Mouse (Mus musculus): ENCODE results near the gene Tmem150b.

DNA sequence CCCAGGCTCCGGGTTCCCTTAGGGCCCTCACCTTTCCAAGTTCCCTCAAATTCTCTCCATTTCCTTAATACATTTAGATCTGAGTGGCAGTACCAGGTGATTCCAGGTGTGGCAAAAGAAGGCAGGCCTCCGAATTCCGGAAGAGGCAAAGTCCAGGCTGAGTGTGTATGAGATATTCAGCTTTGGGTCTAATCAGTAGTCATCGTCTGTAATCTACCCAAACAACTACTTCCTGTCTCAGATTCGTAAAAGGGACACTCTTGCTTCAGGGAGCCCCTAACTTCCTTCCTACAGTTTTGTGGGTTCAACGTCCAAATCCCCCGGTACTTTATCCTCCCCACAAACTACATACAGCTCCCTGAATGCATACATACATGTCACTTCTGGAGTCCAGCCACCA is at the start of gene Tmem150b:
- TF ChIP-seq CTCF (conservative IDR thresholded peaks at IDR 0.05; ENCODE audit: low read length) (no peak), NANOG (IDR thresholded peaks at IDR 0.05; ENCODE audit: borderline replicate concordance, low read length) (no peak), POU5F1 (IDR thresholded peaks at IDR 0.05; ENCODE audit: borderline replicate concordance, low read length) (no peak)
